ENCODE assay signal across 12 mouse cellular contexts in the genomic region with DNA sequence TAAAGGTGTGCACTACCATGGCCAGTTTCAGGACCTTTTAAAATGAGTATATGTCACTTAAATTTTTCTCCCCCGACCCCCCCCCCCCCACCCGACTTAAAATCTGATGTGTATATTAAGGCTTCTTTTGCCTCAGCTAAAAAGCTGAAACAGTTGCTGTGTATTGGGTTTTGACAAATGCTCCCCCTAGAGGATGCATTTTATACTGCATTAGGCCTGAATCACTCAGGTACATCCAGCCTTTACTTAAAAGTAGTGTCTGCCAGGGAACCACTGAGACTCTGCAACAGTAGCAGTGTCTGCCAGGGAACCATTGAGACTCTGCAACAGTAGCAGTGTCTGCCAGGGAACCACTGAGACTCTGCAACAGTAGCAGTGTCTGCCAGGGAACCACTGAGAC. TPM values are rescaled to one million over a fixed set of nuclear protein-coding genes. Genes with fewer than 3 reads are reported as not detected.
DNase-seq lines count a peak whose midpoint lies in the region; ATAC-seq and TF ChIP-seq lines count a peak whose summit lies in the region.
"Had no signal": no experiment of that assay in that cellular context is flagged by ENCODE, and none has a peak within 500 bp of the region (broad histone marks: within the 10 kb centered on the region; RNA-seq: fewer than 3 reads in every experiment).

No protein-coding gene starts in this region.

- H3K9me3 ChIP-seq in hindbrain, embryonic 14.5 days (ENCODE audit: control insufficient read depth, low read length): no peaks in the 10 kb centered on the region
- no peaks in the 10 kb centered on the region for H3K9me3 ChIP-seq in hindbrain, embryonic 12.5 days (replicated peaks)
- no peaks in the 10 kb centered on the region for H3K9me3 ChIP-seq in ES-E14 (ENCODE audit: control insufficient read depth, insufficient read depth, low read depth, low read length)
- no peaks in the 10 kb centered on the region for H3K9me3 ChIP-seq in limb, embryonic 10.5 days (replicated peaks)
- H3K9me3 ChIP-seq: liver, embryonic 15.5 days; midbrain, embryonic 13.5 days had no signal

- H3K4me2 ChIP-seq in hindbrain, embryonic 14.5 days (replicated peaks): no peak overlapping the region
- H3K4me2 ChIP-seq in hindbrain, embryonic 12.5 days (replicated peaks): no peak overlapping the region
- H3K4me2 ChIP-seq: liver, embryonic 15.5 days; midbrain, embryonic 13.5 days had no signal

- 30% methylated on average over 1 of the region's 2 CpGs for WGBS in hindbrain, embryonic 14.5 days
- 6% methylated on average over 2 of the region's 2 CpGs for WGBS in hindbrain, embryonic 12.5 days
- 18% methylated on average over 2 of the region's 2 CpGs for WGBS in limb, embryonic 10.5 days

- H3K27me3 ChIP-seq in hindbrain, embryonic 14.5 days (ENCODE audit: control insufficient read depth, insufficient read depth, low read length): no peaks in the 10 kb centered on the region
- no peaks in the 10 kb centered on the region; the same call in 1 of the 2 replicates for H3K27me3 ChIP-seq in hindbrain, embryonic 12.5 days
- H3K27me3 ChIP-seq in limb, embryonic 10.5 days (ENCODE audit: low read depth, poor library complexity, severe bottlenecking): peaks cover 55% of the 10 kb centered on the region; the same call in 1 of the 2 replicates
- H3K27me3 ChIP-seq: liver, embryonic 15.5 days; midbrain, embryonic 13.5 days had no signal

- H3K27ac ChIP-seq in hindbrain, embryonic 14.5 days: no peak overlapping the region
- no peak overlapping the region for H3K27ac ChIP-seq in hindbrain, embryonic 12.5 days
- H3K27ac ChIP-seq in ES-E14 (ENCODE audit: insufficient read depth, low read depth, low read length, poor library complexity, severe bottlenecking): no peak overlapping the region
- no peak overlapping the region for H3K27ac ChIP-seq in limb, embryonic 10.5 days
- H3K27ac ChIP-seq: liver, embryonic 15.5 days; midbrain, embryonic 13.5 days had no signal

- no peaks in the 10 kb centered on the region for H3K36me3 ChIP-seq in hindbrain, embryonic 14.5 days (replicated peaks; ENCODE audit: control insufficient read depth, insufficient read depth)
- H3K36me3 ChIP-seq in hindbrain, embryonic 12.5 days: no peaks in the 10 kb centered on the region
- no peaks in the 10 kb centered on the region for H3K36me3 ChIP-seq in ES-E14 (ENCODE audit: control insufficient read depth, insufficient read depth, low read length, poor library complexity, severe bottlenecking)
- H3K36me3 ChIP-seq in limb, embryonic 10.5 days: peaks cover 2% of the 10 kb centered on the region; the same call in 1 of the 2 replicates
- H3K36me3 ChIP-seq: liver, embryonic 15.5 days; midbrain, embryonic 13.5 days had no signal

- peak; percentile 37 for DNase-seq in hindbrain, embryonic 14.5 days (ENCODE audit: low spot score)
- DNase-seq in 3T3-L1 (ENCODE audit: low read depth, low spot score) (peak; percentile 53), ES-E14 (ENCODE audit: low read depth, low spot score) (peak; percentile 22)
- peak; percentile 21 for DNase-seq in embryo, embryonic 10.5 days (ENCODE audit: low spot score)
- DNase-seq in layer of hippocampus, adult 11-12 months (ENCODE audit: low spot score): no peak
- no peak for DNase-seq in limb, embryonic 10.5 days (ENCODE audit: low spot score)
- DNase-seq in cerebellum, postnatal 4 days (ENCODE audit: low spot score in 2 of 2): no peak
- DNase-seq: gastrocnemius, postnatal 25 days had no signal

- no peak for ATAC-seq in hindbrain, embryonic 14.5 days (ENCODE audit: low FRiP score)
- ATAC-seq in hindbrain, embryonic 12.5 days (ENCODE audit: low FRiP score): no peak
- ATAC-seq: midbrain, embryonic 13.5 days had no signal

- H3K9ac ChIP-seq in hindbrain, embryonic 14.5 days: no peak overlapping the region
- no peak overlapping the region for H3K9ac ChIP-seq in hindbrain, embryonic 12.5 days
- no peak overlapping the region for H3K9ac ChIP-seq in ES-E14 (ENCODE audit: insufficient read depth, low read depth, low read length, poor library complexity, severe bottlenecking)
- H3K9ac ChIP-seq: liver, embryonic 15.5 days; midbrain, embryonic 13.5 days had no signal

- H3K4me3 ChIP-seq in hindbrain, embryonic 14.5 days (replicated peaks; ENCODE audit: low read length): no peak overlapping the region
- no peak overlapping the region for H3K4me3 ChIP-seq in hindbrain, embryonic 12.5 days
- no peak overlapping the region for H3K4me3 ChIP-seq in ES-E14 (ENCODE audit: insufficient read depth in 1 of 2, low read depth in 1 of 2, low read length in 2 of 2, poor library complexity in 1 of 2, severe bottlenecking in 1 of 2)
- H3K4me3 ChIP-seq in limb, embryonic 10.5 days: no peak overlapping the region
- H3K4me3 ChIP-seq: liver, embryonic 15.5 days; midbrain, embryonic 13.5 days had no signal

- in situ Hi-C loops in ES-E14 (cut with MboI; ENCODE audit: low sequenced_read_pairs in 2 of 2, unreplicated experiment in 2 of 2): no loop called here

- no peaks in the 10 kb centered on the region for H3K4me1 ChIP-seq in hindbrain, embryonic 14.5 days (replicated peaks; ENCODE audit: control insufficient read depth, insufficient read depth, low read length)
- H3K4me1 ChIP-seq in hindbrain, embryonic 12.5 days: no peaks in the 10 kb centered on the region
- H3K4me1 ChIP-seq in ES-E14 (ENCODE audit: control insufficient read depth in 2 of 2, insufficient read depth in 2 of 2, low read length in 2 of 2, poor library complexity in 1 of 2): no peaks in the 10 kb centered on the region
- no peaks in the 10 kb centered on the region for H3K4me1 ChIP-seq in limb, embryonic 10.5 days
- H3K4me1 ChIP-seq: liver, embryonic 15.5 days; midbrain, embryonic 13.5 days had no signal

TF ChIP-seq in ES-E14, 5 proteins besides CTCF, POLR2A, EP300 and RAD21:
- no peak for TF ChIP-seq CHD2 (IDR thresholded peaks at IDR 0.05; ENCODE audit: low read depth, low read length)
- TF ChIP-seq MAFK (IDR thresholded peaks at IDR 0.05; ENCODE audit: insufficient read depth, low read depth, low read length): no peak
- no peak for TF ChIP-seq ZC3H11A (IDR thresholded peaks at IDR 0.05; ENCODE audit: borderline replicate concordance, low read depth, low read length)
- no peak for TF ChIP-seq HCFC1 (IDR thresholded peaks at IDR 0.05; ENCODE audit: borderline replicate concordance, insufficient read depth, low read length)

RNA-seq across cellular contexts. Expression of gene Drp2, which starts 33.1 kb away (rescaled TPM):
- 20.7 and 24.2 TPM in 2 replicates for polyA plus RNA-seq in hindbrain, embryonic 14.5 days (2014; fragmentation: Nextera tagmentation; extraction: Ambion mirVana)
- 13.0 and 13.9 TPM in 2 replicates for polyA plus RNA-seq in hindbrain, embryonic 12.5 days (2016; fragmentation: Nextera tagmentation; extraction: Ambion mirVana)
- total RNA-seq in ES-E14 (2012; rRNA removed): 1.2 and 1.4 TPM in 2 replicates
- 0.78 and 0.95 TPM in 2 replicates for polyA plus RNA-seq in limb, embryonic 10.5 days (2016; fragmentation: Nextera tagmentation; extraction: Ambion mirVana)
- total RNA-seq: hematopoietic stem cell, adult 5-6 weeks had no signal

Comparison
In these comparisons a context has a peak if more than half of its experiments do, and no peak if none do; other contexts are left out.
1. DNase-seq: peak in hindbrain, embryonic 14.5 days (single experiment), 3T3-L1 (single experiment), ES-E14 (single experiment) and embryo, embryonic 10.5 days (single experiment); none in layer of hippocampus, adult 11-12 months (single experiment), limb, embryonic 10.5 days (single experiment) and cerebellum, postnatal 4 days (0 of 2).